Mouse (Mus musculus) small intestine, adult 2 months (tissue): Measurements from ENCODE around the gene Rtkn2. TPM values are rescaled to one million over a fixed set of nuclear protein-coding genes. Genes with fewer than 3 reads are reported as not detected.
"Not testable (repeated sequence)": the region's sequence is repeated elsewhere in the genome, so short reads cannot be mapped to it uniquely, and the experiment has no call there.

Source experiments
- H3K27ac ChIP-seq: fragments of 200-500 bp; 2 replicates; pipeline ENCODE4 v1.5.1; 2012; ENCODE audit warnings: low read depth, low read length, control low read depth, inconsistent platforms; ENCODE audit not compliant: insufficient read depth
- H3K27me3 ChIP-seq: fragments of 200-500 bp; 2 replicates; pipeline ENCODE4 v1.6.1; 2012; ENCODE audit warnings: mild to moderate bottlenecking, moderate library complexity, low read length, inconsistent platforms; ENCODE audit not compliant: control insufficient read depth, insufficient read depth
- H3K36me3 ChIP-seq: fragments of 200-500 bp; 2 replicates; pipeline ENCODE4 v1.6.1; 2012; ENCODE audit warnings: mild to moderate bottlenecking, low read length, control low read depth, inconsistent platforms; ENCODE audit not compliant: control insufficient read depth, insufficient read depth
- H3K4me1 ChIP-seq: fragments of 200-500 bp; 2 replicates; pipeline ENCODE4 v1.6.1; 2012; ENCODE audit warnings: low read length, inconsistent platforms, mixed read lengths; ENCODE audit not compliant: control insufficient read depth, insufficient read depth, insufficient read length
- H3K4me3 ChIP-seq: fragments of 200-500 bp; 2 replicates; pipeline ENCODE4 v1.5.1; 2012; ENCODE audit warnings: low read depth, mild to moderate bottlenecking, control low read depth, inconsistent platforms, low read length, moderate library complexity
- CTCF ChIP-seq: fragments of 200-500 bp; IDR thresholded peaks from 2 replicates; pipeline ENCODE4 v1.5.1; 2012; ENCODE audit warnings: low read depth, mild to moderate bottlenecking, control low read depth, inconsistent platforms, low read length, moderate library complexity, mixed read lengths; ENCODE audit not compliant: insufficient replicate concordance, insufficient read length; ENCODE audit errors: extremely low read depth
- POLR2A ChIP-seq: fragments of 200-500 bp; IDR thresholded peaks from 2 replicates; pipeline ENCODE4 v1.6.1; 2012; ENCODE audit warnings: low read depth, mild to moderate bottlenecking, control low read depth, inconsistent platforms, low read length, moderate library complexity
- WGBS: fragments of 180-500 bp; shearing (Covaris S2); methylation state at CpG from one replicate; pipeline ENCODE4 v1.1.7; 2018; 5-methylcytosine and 5-hydroxymethylcytosine counted together
- polyA plus RNA-seq: library from polyadenylated mRNA; depleted of rRNA; stranded (reverse); fragments of >200 nt; gene quantifications from 2 replicates; pipeline ENCODE4 v1.2.3, GENCODE M21; 2012

Gene Rtkn2
- polyA plus RNA-seq, 1 experiment, result 0.06 TPM

- Histone ChIP-seq H3K4me1 (0 out of 2 replicates have a peak, but pooled peaks cover 2% of the 10 kb centered on the region), H3K27ac (no peak overlapping the region), H3K4me3 (no peak overlapping the region), H3K27me3 (no peaks in the 10 kb centered on the region), H3K36me3 (peaks cover 55% of the 10 kb centered on the region)
- TF ChIP-seq POLR2A (no peak), CTCF (no peak)
- WGBS, result 93% methylated on average over 19 of the region's 19 CpGs
These were observed 118.7 kb downstream of the Rtkn2 start for GRCm38 (mm10) chr10:68097821-68098675.

- WGBS, result 80% methylated on average over 7 of the region's 7 CpGs
- H3K27ac ChIP-seq, H3K27me3 ChIP-seq, H3K4me1 ChIP-seq, H3K4me3 ChIP-seq: not testable (repeated sequence)
- H3K36me3 ChIP-seq, result peaks cover 50% of the 10 kb centered on the region
These were observed 120.4 kb downstream of the Rtkn2 start for GRCm38 (mm10) chr10:68099801-68100200.

- 84% methylated on average over 8 of the region's 8 CpGs for WGBS
- no peak overlapping the region for H3K4me3 ChIP-seq
- TF ChIP-seq CTCF (no peak), POLR2A (no peak)
- peaks cover 50% of the 10 kb centered on the region for H3K36me3 ChIP-seq
- H3K27me3 ChIP-seq, result no peaks in the 10 kb centered on the region
- H3K4me1 ChIP-seq, result peaks cover 5% of the 10 kb centered on the region; the same call in 1 of the 2 replicates
- no peak overlapping the region for H3K27ac ChIP-seq
These were observed 121.1 kb downstream of the Rtkn2 start for GRCm38 (mm10) chr10:68100506-68100905.

GRCm38 (mm10) chr10:68101251-68101650, 121.9 kb downstream of the Rtkn2 start:
- H3K4me3 ChIP-seq, result no peak overlapping the region
- no peak overlapping the region for H3K27ac ChIP-seq
- H3K27me3 ChIP-seq, result no peaks in the 10 kb centered on the region
- peaks cover 5% of the 10 kb centered on the region; the same call in 1 of the 2 replicates for H3K4me1 ChIP-seq
- peaks cover 46% of the 10 kb centered on the region for H3K36me3 ChIP-seq
- WGBS, result 76% methylated on average over 4 of the region's 4 CpGs
- TF ChIP-seq CTCF, result no peak
- no peak for TF ChIP-seq POLR2A

GRCm38 (mm10) chr10:68102566-68102965, 123.2 kb downstream of the Rtkn2 start:
- no peak overlapping the region for H3K4me3 ChIP-seq
- peaks cover 33% of the 10 kb centered on the region for H3K36me3 ChIP-seq
- WGBS, result 96% methylated on average over 6 of the region's 6 CpGs
- no peaks in the 10 kb centered on the region for H3K27me3 ChIP-seq
- peaks cover 5% of the 10 kb centered on the region; the same call in 1 of the 2 replicates for H3K4me1 ChIP-seq
- H3K27ac ChIP-seq, result no peak overlapping the region
- TF ChIP-seq POLR2A, result no peak
- no peak for TF ChIP-seq CTCF

- 77% methylated on average over 6 of the region's 6 CpGs for WGBS
- Histone ChIP-seq H3K27ac (no peak overlapping the region), H3K4me1 (peaks cover 5% of the 10 kb centered on the region; the same call in 1 of the 2 replicates), H3K27me3 (no peaks in the 10 kb centered on the region), H3K4me3 (no peak overlapping the region), H3K36me3 (peaks cover 28% of the 10 kb centered on the region)
- TF ChIP-seq CTCF (no peak), POLR2A (no peak)
These were observed 123.9 kb downstream of the Rtkn2 start for GRCm38 (mm10) chr10:68103078-68103855.

GRCm38 (mm10) chr10:68103988-68104387, 124.6 kb downstream of the Rtkn2 start:
- Histone ChIP-seq H3K27me3 (no peaks in the 10 kb centered on the region), H3K27ac (peak overlapping the region; percentile 38; the same call in 1 of the 2 replicates), H3K36me3 (peaks cover 23% of the 10 kb centered on the region), H3K4me1 (peaks cover 5% of the 10 kb centered on the region; the same call in 1 of the 2 replicates), H3K4me3 (no peak overlapping the region)
- WGBS, result 74% methylated on average over 5 of the region's 5 CpGs
- TF ChIP-seq CTCF (no peak), POLR2A (no peak)
